Mouse (Mus musculus) intestine, embryonic 15.5 days (tissue): ENCODE results near the gene Gnl2. TPM values are rescaled to one million over a fixed set of nuclear protein-coding genes. Genes with fewer than 3 reads are reported as not detected.

Experiments used
- ATAC-seq: fragments of 200-750 bp; cut with Nextera tagmentation; 2 replicates; pipeline ENCODE4 v1.8.0; 2017; ENCODE audit warnings: moderate TSS enrichment, moderate library complexity
- H3K27ac ChIP-seq: fragments of 300-500 bp; sonication (generic); 2 replicates; pipeline ENCODE4 v1.5.1; 2015; ENCODE audit warnings: mild to moderate bottlenecking, inconsistent platforms
- H3K27me3 ChIP-seq: fragments of 300-500 bp; sonication (generic); replicated peaks from 2 replicates; pipeline ENCODE4 v1.6.1; 2015; ENCODE audit warnings: inconsistent platforms
- H3K36me3 ChIP-seq: fragments of 300-500 bp; sonication (generic); 2 replicates; pipeline ENCODE4 v1.6.1; 2015; ENCODE audit warnings: inconsistent platforms
- H3K4me1 ChIP-seq: fragments of 300-500 bp; sonication (generic); replicated peaks from 2 replicates; pipeline ENCODE4 v1.6.1; 2015; ENCODE audit warnings: inconsistent platforms
- H3K4me2 ChIP-seq: fragments of 300-500 bp; sonication (generic); replicated peaks from 2 replicates; pipeline ENCODE4 v1.6.1; 2015; ENCODE audit warnings: mild to moderate bottlenecking, inconsistent platforms
- H3K4me3 ChIP-seq: fragments of 300-500 bp; sonication (generic); replicated peaks from 2 replicates; pipeline ENCODE4 v1.5.1; 2015; ENCODE audit warnings: inconsistent platforms
- H3K9ac ChIP-seq: fragments of 300-500 bp; sonication (generic); 2 replicates; pipeline ENCODE4 v1.6.1; 2015; ENCODE audit warnings: inconsistent platforms
- H3K9me3 ChIP-seq: fragments of 300-500 bp; sonication (generic); 2 replicates; pipeline ENCODE4 v1.6.1; 2016; ENCODE audit warnings: inconsistent platforms
- WGBS: fragments of 180-500 bp; shearing (Covaris S2); methylation state at CpG from one replicate; pipeline ENCODE4 v1.1.7; 2015; 5-methylcytosine and 5-hydroxymethylcytosine counted together
- polyA plus RNA-seq: library from polyadenylated mRNA; unstranded; fragments of >200 nt; fragmentation: Nextera tagmentation; extraction: Ambion mirVana; gene quantifications from 2 replicates; pipeline ENCODE4 v1.2.1, GENCODE M21; 2015

The Gnl2 gene
- 69.3 and 73.1 TPM in 2 replicates for polyA plus RNA-seq

- no peak within 1 kb of the TSS for H3K4me2 ChIP-seq
- H3K4me3 ChIP-seq, result no peak within 1 kb of the TSS
- no peak within 1 kb of the TSS for H3K9ac ChIP-seq
- no peak for ATAC-seq
- no peaks in the 10 kb centered on the region for H3K36me3 ChIP-seq
- no peak within 1 kb of the TSS for H3K27ac ChIP-seq
- no peaks in the 10 kb centered on the region for H3K4me1 ChIP-seq
- H3K27me3 ChIP-seq, result 0 out of 2 replicates have a peak, but pooled peaks cover 4% of the 10 kb centered on the region
- H3K9me3 ChIP-seq, result no peaks in the 10 kb centered on the region
- WGBS, result 62% methylated on average over 10 of the region's 10 CpGs
Observed at GRCm38 (mm10) chr4:125015806-125016635, at the start of gene Gnl2. Gene Gnl2, plus strand, starts transcription at chr4:125016585.

GRCm38 (mm10) chr4:124968711-124969110 lies 47.7 kb upstream of the Gnl2 start:
- Histone ChIP-seq H3K36me3 (no peaks in the 10 kb centered on the region), H3K4me2 (no peak overlapping the region), H3K27me3 (no peaks in the 10 kb centered on the region), H3K9ac (no peak overlapping the region), H3K4me1 (peaks cover 4% of the 10 kb centered on the region; the same call in 1 of the 2 replicates), H3K27ac (no peak overlapping the region), H3K9me3 (no peaks in the 10 kb centered on the region), H3K4me3 (no peak overlapping the region)
- 70% methylated on average over 6 of the region's 6 CpGs for WGBS
- no peak for ATAC-seq

- no peak overlapping the region for H3K4me2 ChIP-seq
- no peak overlapping the region for H3K9ac ChIP-seq
- no peaks in the 10 kb centered on the region for H3K36me3 ChIP-seq
- no peak overlapping the region for H3K4me3 ChIP-seq
- WGBS, result 73% methylated on average over 7 of the region's 7 CpGs
- H3K27me3 ChIP-seq, result no peaks in the 10 kb centered on the region; the same call in 1 of the 2 replicates
- no peaks in the 10 kb centered on the region for H3K9me3 ChIP-seq
- no peak overlapping the region for H3K27ac ChIP-seq
- ATAC-seq, result no peak
- peaks cover 4% of the 10 kb centered on the region; the same call in 1 of the 2 replicates for H3K4me1 ChIP-seq
Observed at GRCm38 (mm10) chr4:124969219-124969848, 47.1 kb upstream of the Gnl2 start.

- Histone ChIP-seq H3K4me2 (no peak overlapping the region), H3K36me3 (no peaks in the 10 kb centered on the region), H3K4me3 (no peak overlapping the region), H3K4me1 (peaks cover 4% of the 10 kb centered on the region; the same call in 1 of the 2 replicates), H3K9ac (no peak overlapping the region), H3K9me3 (no peaks in the 10 kb centered on the region), H3K27me3 (no peaks in the 10 kb centered on the region; the same call in 1 of the 2 replicates), H3K27ac (no peak overlapping the region)
- 66% methylated on average over 11 of the region's 11 CpGs for WGBS
- ATAC-seq, result no peak
Observed at GRCm38 (mm10) chr4:124970194-124970593, 46.2 kb upstream of the Gnl2 start.

GRCm38 (mm10) chr4:124970677-124971076 lies 45.7 kb upstream of the Gnl2 start:
- no peaks in the 10 kb centered on the region; the same call in 1 of the 2 replicates for H3K27me3 ChIP-seq
- no peaks in the 10 kb centered on the region for H3K9me3 ChIP-seq
- H3K4me3 ChIP-seq, result no peak overlapping the region
- peaks cover 4% of the 10 kb centered on the region; the same call in 1 of the 2 replicates for H3K4me1 ChIP-seq
- no peak overlapping the region for H3K9ac ChIP-seq
- no peaks in the 10 kb centered on the region for H3K36me3 ChIP-seq
- no peak overlapping the region for H3K27ac ChIP-seq
- WGBS, result 34% methylated on average over 5 of the region's 5 CpGs
- peak; percentile 26; the same call in 1 of the 2 replicates for ATAC-seq
- H3K4me2 ChIP-seq, result no peak overlapping the region

- no peaks in the 10 kb centered on the region for H3K9me3 ChIP-seq
- no peak overlapping the region for H3K4me3 ChIP-seq
- no peaks in the 10 kb centered on the region; the same call in 1 of the 2 replicates for H3K27me3 ChIP-seq
- no peak overlapping the region for H3K9ac ChIP-seq
- 64% methylated on average over 8 of the region's 8 CpGs for WGBS
- ATAC-seq, result peak; percentile 90
- H3K4me2 ChIP-seq, result no peak overlapping the region
- no peak overlapping the region for H3K27ac ChIP-seq
- H3K4me1 ChIP-seq, result peaks cover 4% of the 10 kb centered on the region; the same call in 1 of the 2 replicates
- no peaks in the 10 kb centered on the region for H3K36me3 ChIP-seq
Observed at GRCm38 (mm10) chr4:124971094-124971493, 45.3 kb upstream of the Gnl2 start.

GRCm38 (mm10) chr4:124972316-124972715 lies 44.1 kb upstream of the Gnl2 start:
- 57% methylated on average over 9 of the region's 9 CpGs for WGBS
- Histone ChIP-seq H3K4me1 (peaks cover 4% of the 10 kb centered on the region; the same call in 1 of the 2 replicates), H3K4me2 (no peak overlapping the region), H3K9ac (no peak overlapping the region), H3K9me3 (no peaks in the 10 kb centered on the region), H3K27ac (no peak overlapping the region), H3K27me3 (no peaks in the 10 kb centered on the region; the same call in 1 of the 2 replicates), H3K4me3 (no peak overlapping the region), H3K36me3 (no peaks in the 10 kb centered on the region)
- ATAC-seq, result no peak

- no peaks in the 10 kb centered on the region; the same call in 1 of the 2 replicates for H3K27me3 ChIP-seq
- WGBS, result 81% methylated on average over 2 of the region's 2 CpGs
- no peak overlapping the region for H3K27ac ChIP-seq
- ATAC-seq, result no peak
- H3K9ac ChIP-seq, result no peak overlapping the region
- H3K4me2 ChIP-seq, result no peak overlapping the region
- H3K9me3 ChIP-seq, result no peaks in the 10 kb centered on the region
- H3K4me1 ChIP-seq, result peaks cover 4% of the 10 kb centered on the region; the same call in 1 of the 2 replicates
- no peak overlapping the region for H3K4me3 ChIP-seq
- no peaks in the 10 kb centered on the region for H3K36me3 ChIP-seq
Observed at GRCm38 (mm10) chr4:124973296-124973695, 43.1 kb upstream of the Gnl2 start.

GRCm38 (mm10) chr4:124978201-124978600 lies 38.2 kb upstream of the Gnl2 start:
- Histone ChIP-seq H3K9ac (no peak overlapping the region), H3K4me3 (no peak overlapping the region), H3K36me3 (no peaks in the 10 kb centered on the region), H3K27me3 (peaks cover 7% of the 10 kb centered on the region), H3K4me1 (no peaks in the 10 kb centered on the region), H3K4me2 (no peak overlapping the region), H3K27ac (no peak overlapping the region), H3K9me3 (no peaks in the 10 kb centered on the region)
- ATAC-seq, result peak; percentile 91
- 18% methylated on average over 5 of the region's 5 CpGs for WGBS

- H3K9ac ChIP-seq, result no peak overlapping the region
- ATAC-seq, result no peak
- WGBS, result 13% methylated on average over 9 of the region's 9 CpGs
- no peak overlapping the region for H3K27ac ChIP-seq
- peaks cover 62% of the 10 kb centered on the region for H3K27me3 ChIP-seq
- H3K36me3 ChIP-seq, result no peaks in the 10 kb centered on the region
- peaks cover 29% of the 10 kb centered on the region for H3K4me1 ChIP-seq
- no peak overlapping the region for H3K4me3 ChIP-seq
- no peaks in the 10 kb centered on the region for H3K9me3 ChIP-seq
- no peak overlapping the region for H3K4me2 ChIP-seq
Observed at GRCm38 (mm10) chr4:124983893-124984526, 32.4 kb upstream of the Gnl2 start.

GRCm38 (mm10) chr4:124984871-124985670 lies 31.3 kb upstream of the Gnl2 start:
- Histone ChIP-seq H3K4me2 (0 out of 2 replicates have a peak overlapping the region, but pooled peaks have one; percentile 90), H3K27ac (no peak overlapping the region), H3K4me3 (peak overlapping the region; percentile 50), H3K9ac (no peak overlapping the region), H3K27me3 (peaks cover 70% of the 10 kb centered on the region), H3K9me3 (no peaks in the 10 kb centered on the region), H3K4me1 (peaks cover 32% of the 10 kb centered on the region), H3K36me3 (no peaks in the 10 kb centered on the region)
- no peak for ATAC-seq
- WGBS, result 8% methylated on average over 18 of the region's 18 CpGs
